Mouse (Mus musculus): ENCODE measurements around the gene Aif1.

DNA sequence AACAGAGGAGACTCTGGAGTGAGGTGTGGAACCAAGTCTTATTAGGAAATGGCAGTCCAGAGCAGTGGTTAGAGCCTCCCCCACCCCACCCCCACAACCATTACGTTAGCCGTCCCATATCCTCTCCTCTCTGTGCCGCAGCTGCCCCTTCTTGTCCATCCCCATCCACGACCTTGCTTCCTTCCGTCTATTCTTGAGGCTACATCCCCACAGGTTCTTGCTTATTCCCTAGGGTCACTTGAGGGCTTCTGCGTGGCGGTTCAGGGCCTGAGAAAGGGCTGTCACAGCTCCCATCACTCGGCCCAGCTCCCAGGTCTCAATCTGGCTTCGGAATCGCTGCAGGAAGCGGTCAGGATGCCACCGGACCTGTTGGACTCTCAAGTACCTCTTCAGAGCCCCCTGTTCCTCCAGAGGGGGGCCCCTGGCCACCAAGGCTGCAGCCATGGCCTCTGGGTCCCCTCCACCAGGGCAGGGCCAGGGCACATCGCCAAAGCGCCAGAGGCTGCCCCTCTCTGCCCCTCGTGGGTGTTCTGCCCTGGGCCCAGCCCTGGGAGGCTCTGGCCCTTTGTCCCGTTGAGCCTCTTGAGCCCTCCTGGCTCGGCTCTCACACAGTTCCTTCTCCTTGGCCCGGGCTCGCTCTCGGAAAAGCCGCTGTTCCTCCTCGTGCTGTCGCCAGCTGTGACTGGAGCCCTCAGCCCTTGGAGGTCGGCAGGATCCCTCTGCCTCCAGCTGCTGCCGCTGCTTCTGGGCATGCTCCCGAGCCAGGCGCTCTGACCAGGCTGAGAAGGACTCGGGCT lies 44.5 kb upstream of the Aif1 start, which contains the start of gene Gm16181:
- no peak for TF ChIP-seq CTCF (conservative IDR thresholded peaks at IDR 0.05 in 1 of 2, IDR thresholded peaks at IDR 0.05 in 1 of 2; ENCODE audit: low read depth in 2 of 2, low read length in 2 of 2)
- no peak for TF ChIP-seq ETS1 (conservative IDR thresholded peaks at IDR 0.05; ENCODE audit: low read depth, low read length)
- no peak for TF ChIP-seq KAT2A (IDR thresholded peaks at IDR 0.05; ENCODE audit: insufficient replicate concordance, low read length)
- no peak for TF ChIP-seq RCOR1 (conservative IDR thresholded peaks at IDR 0.05; ENCODE audit: low read depth, low read length)
- peak; percentile 42; the same call in 1 of the 2 replicates for TF ChIP-seq EP300 (IDR thresholded peaks at IDR 0.05; ENCODE audit: low read length)
- TF ChIP-seq NRF1 (IDR thresholded peaks at IDR 0.05; ENCODE audit: low read depth, low read length): no peak
- no peak for TF ChIP-seq POLR2AphosphoS2 (IDR thresholded peaks at IDR 0.05; ENCODE audit: low read depth, low read length)
- TF ChIP-seq TCF12 (IDR thresholded peaks at IDR 0.05; ENCODE audit: low read depth, low read length): no peak
- no peak for TF ChIP-seq USF2 (conservative IDR thresholded peaks at IDR 0.05; ENCODE audit: low read depth, low read length)
- TF ChIP-seq MAFK (IDR thresholded peaks at IDR 0.05; ENCODE audit: insufficient replicate concordance, low read length): no peak

Data from CH12.LX (cell line).